In the genomic region with DNA sequence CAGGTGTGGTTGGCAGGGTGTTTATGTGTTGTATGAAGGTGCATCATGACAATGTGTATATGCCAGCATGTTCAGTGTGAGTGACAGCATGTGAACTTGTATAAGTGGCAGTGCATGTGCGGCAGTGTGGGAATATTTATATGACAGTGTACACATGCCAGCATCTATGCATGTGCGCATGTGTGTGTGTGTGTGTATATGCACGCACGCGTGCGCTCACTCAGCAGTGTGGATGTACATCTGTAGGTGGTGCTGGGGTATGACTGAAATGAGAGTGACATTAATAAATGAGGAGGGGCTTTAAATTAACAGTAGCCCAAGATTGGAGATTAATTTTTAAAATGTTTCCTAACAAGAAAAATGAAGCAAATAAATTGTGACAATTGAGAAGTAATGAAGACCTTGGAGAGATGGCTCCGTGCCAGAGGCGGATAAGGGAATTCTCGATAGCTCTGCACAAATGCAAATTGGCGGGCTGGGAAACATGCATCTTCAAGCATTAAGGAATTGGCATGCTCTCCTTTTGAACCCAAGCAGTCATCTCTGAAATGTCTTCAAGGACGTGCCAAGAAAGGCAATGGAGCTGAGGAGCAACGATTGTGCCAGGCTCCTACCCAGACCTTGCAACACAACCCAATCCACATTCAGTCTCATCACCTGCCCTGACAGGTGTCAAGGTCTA, we compare ENCODE assay signal across 19 mouse cellular contexts.
DNase-seq lines count a peak whose midpoint lies in the region; ATAC-seq lines count a peak whose summit lies in the region.
"Had no signal": no experiment of that assay in that cellular context is flagged by ENCODE, and none has a peak within 500 bp of the region (broad histone marks: within the 10 kb centered on the region; RNA-seq: fewer than 3 reads in every experiment).

No protein-coding gene starts in this region.

- H3K9ac ChIP-seq in forebrain, embryonic 13.5 days = no peak overlapping the region
- H3K9ac ChIP-seq in forebrain, embryonic 12.5 days = no peak overlapping the region
- H3K9ac ChIP-seq in midbrain, embryonic 14.5 days (replicated peaks; ENCODE audit: low read length) = no peak overlapping the region
- H3K9ac ChIP-seq in midbrain, embryonic 11.5 days (ENCODE audit: low read length) = no peak overlapping the region
- H3K9ac ChIP-seq in forebrain, embryonic 15.5 days (replicated peaks) = no peak overlapping the region
- no peak overlapping the region for H3K9ac ChIP-seq in midbrain, embryonic 16.5 days (ENCODE audit: low read depth, low read length)
- H3K9ac ChIP-seq: heart, embryonic 15.5 days; liver, embryonic 12.5 days; lung, embryonic 14.5 days; stomach, embryonic 15.5 days had no signal

- WGBS in forebrain, embryonic 13.5 days = 78% methylated on average over 12 of the region's 12 CpGs
- 91% methylated on average over 12 of the region's 12 CpGs for WGBS in forebrain, embryonic 12.5 days
- 75% methylated on average over 12 of the region's 12 CpGs for WGBS in midbrain, embryonic 14.5 days
- 91% methylated on average over 12 of the region's 12 CpGs for WGBS in midbrain, embryonic 11.5 days
- WGBS in forebrain, embryonic 15.5 days = 61% methylated on average over 12 of the region's 12 CpGs
- 63% methylated on average over 12 of the region's 12 CpGs for WGBS in midbrain, embryonic 16.5 days

- H3K9me3 ChIP-seq in forebrain, embryonic 13.5 days (replicated peaks) = no peaks in the 10 kb centered on the region
- no peaks in the 10 kb centered on the region for H3K9me3 ChIP-seq in forebrain, embryonic 12.5 days
- no peaks in the 10 kb centered on the region for H3K9me3 ChIP-seq in midbrain, embryonic 14.5 days (ENCODE audit: control insufficient read depth, low read length)
- H3K9me3 ChIP-seq in midbrain, embryonic 11.5 days (ENCODE audit: control insufficient read depth, low read length) = no peaks in the 10 kb centered on the region
- no peaks in the 10 kb centered on the region for H3K9me3 ChIP-seq in forebrain, embryonic 15.5 days
- H3K9me3 ChIP-seq in midbrain, embryonic 16.5 days (replicated peaks; ENCODE audit: control insufficient read depth, low read length, poor library complexity, severe bottlenecking) = no peaks in the 10 kb centered on the region
- H3K9me3 ChIP-seq: heart, embryonic 15.5 days; limb, embryonic 10.5 days; liver, embryonic 12.5 days; stomach, embryonic 15.5 days had no signal

- no peaks in the 10 kb centered on the region for H3K27me3 ChIP-seq in forebrain, embryonic 13.5 days
- no peaks in the 10 kb centered on the region for H3K27me3 ChIP-seq in forebrain, embryonic 12.5 days
- H3K27me3 ChIP-seq in midbrain, embryonic 14.5 days (ENCODE audit: control insufficient read depth, insufficient read depth, low read length) = no peaks in the 10 kb centered on the region
- no peaks in the 10 kb centered on the region for H3K27me3 ChIP-seq in midbrain, embryonic 11.5 days (ENCODE audit: control insufficient read depth, insufficient read depth, low read length)
- no peaks in the 10 kb centered on the region for H3K27me3 ChIP-seq in forebrain, embryonic 15.5 days
- no peaks in the 10 kb centered on the region for H3K27me3 ChIP-seq in midbrain, embryonic 16.5 days (ENCODE audit: control insufficient read depth, insufficient read depth, low read depth, low read length)
- H3K27me3 ChIP-seq: heart, embryonic 15.5 days; liver, embryonic 12.5 days; stomach, embryonic 15.5 days had no signal

- no peak overlapping the region for H3K4me2 ChIP-seq in forebrain, embryonic 13.5 days
- no peak overlapping the region for H3K4me2 ChIP-seq in forebrain, embryonic 12.5 days
- no peak overlapping the region for H3K4me2 ChIP-seq in midbrain, embryonic 14.5 days (ENCODE audit: low read length)
- no peak overlapping the region for H3K4me2 ChIP-seq in midbrain, embryonic 11.5 days
- no peak overlapping the region for H3K4me2 ChIP-seq in forebrain, embryonic 15.5 days (replicated peaks)
- H3K4me2 ChIP-seq in midbrain, embryonic 16.5 days (ENCODE audit: low read length) = no peak overlapping the region
- H3K4me2 ChIP-seq: heart, embryonic 15.5 days; liver, embryonic 12.5 days; lung, embryonic 14.5 days; stomach, embryonic 15.5 days had no signal

- no peak overlapping the region; the same call in 1 of the 2 replicates for H3K27ac ChIP-seq in forebrain, embryonic 13.5 days
- no peak overlapping the region for H3K27ac ChIP-seq in forebrain, embryonic 12.5 days
- H3K27ac ChIP-seq in midbrain, embryonic 14.5 days (replicated peaks; ENCODE audit: low read depth, low read length) = peak overlapping the region; percentile 70
- no peak overlapping the region for H3K27ac ChIP-seq in midbrain, embryonic 11.5 days (ENCODE audit: low read depth, low read length)
- no peak overlapping the region for H3K27ac ChIP-seq in forebrain, embryonic 15.5 days (replicated peaks)
- H3K27ac ChIP-seq in midbrain, embryonic 16.5 days (ENCODE audit: low read length) = peak overlapping the region; percentile 53
- H3K27ac ChIP-seq: heart, embryonic 15.5 days; kidney, postnatal 0 days; layer of hippocampus, adult 2 months; limb, embryonic 10.5 days; liver, embryonic 12.5 days; stomach, embryonic 15.5 days had no signal

- peak; percentile 82 for DNase-seq in midbrain, embryonic 14.5 days
- no peak for DNase-seq in midbrain, embryonic 11.5 days (ENCODE audit: low spot score, missing footprints)
- DNase-seq in lung, postnatal 4 days = no peak
- DNase-seq: cerebellum, adult 9-11 months; heart, adult 18-20 months; lung, embryonic 14.5 days; right cerebral cortex, adult 18-20 months; thymus, postnatal 14 days had no signal

- ATAC-seq in forebrain, embryonic 13.5 days = peak; percentile 68
- no peak for ATAC-seq in forebrain, embryonic 12.5 days (ENCODE audit: low FRiP score)
- ATAC-seq in midbrain, embryonic 14.5 days (ENCODE audit: low FRiP score, low TSS enrichment) = no peak; the same call in 1 of the 2 replicates
- ATAC-seq in midbrain, embryonic 11.5 days (ENCODE audit: low FRiP score) = no peak
- ATAC-seq in forebrain, embryonic 15.5 days (replicated peaks) = peak; percentile 76
- ATAC-seq in midbrain, embryonic 16.5 days = peak; percentile 72
- ATAC-seq: intestine, postnatal 0 days; liver, embryonic 12.5 days had no signal

- H3K36me3 ChIP-seq in forebrain, embryonic 13.5 days (ENCODE audit: poor library complexity, severe bottlenecking) = no peaks in the 10 kb centered on the region
- no peaks in the 10 kb centered on the region for H3K36me3 ChIP-seq in forebrain, embryonic 12.5 days (replicated peaks)
- H3K36me3 ChIP-seq in midbrain, embryonic 14.5 days (ENCODE audit: control insufficient read depth, insufficient read depth, low read length) = no peaks in the 10 kb centered on the region
- H3K36me3 ChIP-seq in midbrain, embryonic 11.5 days (ENCODE audit: control insufficient read depth, insufficient read depth, low read length) = no peaks in the 10 kb centered on the region
- H3K36me3 ChIP-seq in forebrain, embryonic 15.5 days = no peaks in the 10 kb centered on the region
- H3K36me3 ChIP-seq in midbrain, embryonic 16.5 days (ENCODE audit: control insufficient read depth, insufficient read depth, low read length) = no peaks in the 10 kb centered on the region
- H3K36me3 ChIP-seq: heart, embryonic 15.5 days; limb, embryonic 10.5 days; liver, embryonic 12.5 days; stomach, embryonic 15.5 days had no signal

- H3K4me1 ChIP-seq in forebrain, embryonic 13.5 days = peaks cover 25% of the 10 kb centered on the region
- peaks cover 7% of the 10 kb centered on the region for H3K4me1 ChIP-seq in forebrain, embryonic 12.5 days
- 0 out of 2 replicates have a peak, but pooled peaks cover 4% of the 10 kb centered on the region for H3K4me1 ChIP-seq in midbrain, embryonic 14.5 days (ENCODE audit: control insufficient read depth, insufficient read depth, low read length)
- no peaks in the 10 kb centered on the region for H3K4me1 ChIP-seq in midbrain, embryonic 11.5 days (ENCODE audit: control insufficient read depth, insufficient read depth, low read length)
- peaks cover 16% of the 10 kb centered on the region for H3K4me1 ChIP-seq in forebrain, embryonic 15.5 days
- H3K4me1 ChIP-seq in midbrain, embryonic 16.5 days (ENCODE audit: control insufficient read depth, insufficient read depth, low read length) = peaks cover 7% of the 10 kb centered on the region; the same call in 1 of the 2 replicates
- H3K4me1 ChIP-seq: heart, embryonic 15.5 days; liver, embryonic 12.5 days; stomach, embryonic 15.5 days had no signal

- H3K4me3 ChIP-seq in forebrain, embryonic 13.5 days = no peak overlapping the region
- no peak overlapping the region for H3K4me3 ChIP-seq in forebrain, embryonic 12.5 days (replicated peaks)
- no peak overlapping the region for H3K4me3 ChIP-seq in midbrain, embryonic 14.5 days (replicated peaks; ENCODE audit: low read depth, low read length)
- no peak overlapping the region for H3K4me3 ChIP-seq in midbrain, embryonic 11.5 days (ENCODE audit: low read depth, low read length)
- no peak overlapping the region for H3K4me3 ChIP-seq in forebrain, embryonic 15.5 days
- H3K4me3 ChIP-seq in midbrain, embryonic 16.5 days (ENCODE audit: low read depth, low read length) = no peak overlapping the region
- H3K4me3 ChIP-seq: heart, embryonic 15.5 days; layer of hippocampus, adult 2 months; limb, embryonic 10.5 days; liver, embryonic 12.5 days; stomach, embryonic 15.5 days had no signal

Comparison
In these comparisons a context has a peak if more than half of its experiments do, and no peak if none do; other contexts are left out.
1. ATAC-seq: peak in forebrain, embryonic 13.5 days (single experiment), forebrain, embryonic 15.5 days (single experiment) and midbrain, embryonic 16.5 days (single experiment); none in forebrain, embryonic 12.5 days (single experiment), midbrain, embryonic 14.5 days (single experiment) and midbrain, embryonic 11.5 days (single experiment).
2. H3K27ac ChIP-seq: peak in midbrain, embryonic 14.5 days (single experiment) and midbrain, embryonic 16.5 days (single experiment); none in forebrain, embryonic 13.5 days (single experiment), forebrain, embryonic 12.5 days (single experiment), midbrain, embryonic 11.5 days (single experiment) and forebrain, embryonic 15.5 days (single experiment).